Mouse (Mus musculus) brain, embryonic 14.5 days (tissue): ENCODE measurements around the gene Cit.

Experiments
- CTCF ChIP-seq: fragments of 200-500 bp; IDR thresholded peaks from 2 replicates; pipeline ENCODE4 v1.5.1; 2012; ENCODE audit warnings: inconsistent platforms, mild to moderate bottlenecking, moderate library complexity, borderline replicate concordance; ENCODE audit not compliant: insufficient read depth, insufficient read length; ENCODE audit errors: extremely low read depth
- POLR2A ChIP-seq: fragments of 200-500 bp; IDR thresholded peaks from 2 replicates; pipeline ENCODE4 v1.6.1; 2012; ENCODE audit warnings: mild to moderate bottlenecking, inconsistent platforms, borderline replicate concordance; ENCODE audit not compliant: poor library complexity, insufficient read depth, insufficient read length, severe bottlenecking; ENCODE audit errors: extremely low read depth

- TF ChIP-seq POLR2A (no peak), CTCF (no peak)
These were observed 32.8 kb upstream of the Cit start for GRCm38 (mm10) chr5:115812262-115812661.
